Mouse (Mus musculus): Measurements from ENCODE around the gene Dusp15.

DNA sequence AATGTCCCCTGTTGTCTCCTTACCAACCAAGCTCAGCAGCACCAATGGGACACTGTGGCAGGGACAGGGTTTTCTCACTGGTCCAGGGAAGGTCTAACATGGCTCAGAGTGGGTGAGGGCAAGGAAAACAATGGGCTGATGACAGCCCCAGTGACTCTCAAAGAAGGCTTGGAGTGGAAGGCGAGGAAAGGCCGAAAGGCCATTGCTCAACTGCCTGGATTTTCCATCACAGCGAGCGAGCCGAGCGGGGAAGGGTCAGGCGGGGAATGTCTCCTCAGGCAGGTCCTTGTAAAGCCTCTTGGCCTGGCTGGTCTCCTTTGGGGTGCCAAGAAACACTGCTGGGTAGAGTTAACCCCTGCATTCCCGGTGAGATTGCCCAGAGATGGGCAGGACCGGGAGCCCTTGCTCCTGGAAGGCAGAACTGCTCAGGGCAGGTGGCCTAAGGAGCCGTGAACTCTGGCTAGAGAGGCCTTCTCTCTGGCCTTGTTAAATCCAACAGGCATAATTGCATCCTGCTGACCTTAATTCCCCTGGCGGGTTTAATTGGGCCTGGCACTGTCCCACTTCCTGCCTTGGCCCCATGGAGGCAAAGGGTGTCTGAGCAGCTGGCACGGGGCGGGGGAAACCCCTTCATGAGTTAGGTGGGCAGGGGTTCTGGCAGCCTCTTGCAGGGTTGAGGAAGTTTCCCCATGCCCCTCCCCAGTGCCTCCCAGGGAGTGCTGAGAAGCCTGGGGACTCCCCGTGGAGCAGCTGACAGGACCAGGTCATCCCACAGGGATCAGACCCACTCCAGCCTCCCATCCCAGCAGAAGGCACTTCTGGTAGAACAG lies 44.2 kb downstream of the Dusp15 start:
- TF ChIP-seq CTCF (IDR thresholded peaks at IDR 0.05; ENCODE audit: low read depth, low read length) (no peak), POLR2A (IDR thresholded peaks at IDR 0.05; ENCODE audit: borderline replicate concordance, low read depth, low read length) (no peak)
